Mouse (Mus musculus): ENCODE results near the gene 1700122O11Rik. TPM values are rescaled to one million over a fixed set of nuclear protein-coding genes. Genes with fewer than 3 reads are reported as not detected.

The 1700122O11Rik gene
- total RNA-seq (2021) = not detected
- long read RNA-seq, experiment 1 = 0 reads
- long read RNA-seq, experiment 2 = 0 reads

GRCm38 (mm10) chr17:48038193-48038592 lies at the start of gene 1700122O11Rik:
TSS of gene 1700122O11Rik (minus strand) at chr17:48038293.
- intact Hi-C loops (cut with DNase I) = no loop called here
- no peak for TF ChIP-seq CTCF (IDR thresholded peaks at IDR 0.05)
- DNase-seq (ENCODE audit: extremely low spot score in 1 of 2, low spot score in 2 of 2) = no peak

GRCm38 (mm10) chr17:48080626-48081025 lies 42.5 kb upstream of the 1700122O11Rik start:
- TF ChIP-seq CTCF (IDR thresholded peaks at IDR 0.05) = no peak
- no peak overlapping the region for H3K27ac ChIP-seq
- intact Hi-C loops (cut with DNase I) = no loop called here
- DNase-seq (ENCODE audit: extremely low spot score in 1 of 2, low spot score in 2 of 2) = no peak
- H3K4me3 ChIP-seq = no peak overlapping the region

More at GRCm38 (mm10) chr17:48038193-48038592, at the start of gene 1700122O11Rik:
- Histone ChIP-seq H3K27ac (no peak within 1 kb of the TSS), H3K4me3 (no peak within 1 kb of the TSS)

GRCm38 (mm10) chr17:48067729-48068128 lies 29.6 kb upstream of the 1700122O11Rik start:
- Histone ChIP-seq H3K27ac (no peak overlapping the region), H3K4me3 (no peak overlapping the region)
- TF ChIP-seq CTCF (IDR thresholded peaks at IDR 0.05) = no peak
- no peak for DNase-seq (ENCODE audit: extremely low spot score in 1 of 2, low spot score in 2 of 2)
- intact Hi-C loops (cut with DNase I) = no loop called here

- no peak overlapping the region for H3K27ac ChIP-seq
- no peak overlapping the region for H3K4me3 ChIP-seq
- intact Hi-C loops (cut with DNase I) = no loop called here
- DNase-seq (ENCODE audit: extremely low spot score in 1 of 2, low spot score in 2 of 2) = no peak
- TF ChIP-seq CTCF (IDR thresholded peaks at IDR 0.05) = no peak
Measured at GRCm38 (mm10) chr17:48067083-48067614, 29.1 kb upstream of the 1700122O11Rik start.

GRCm38 (mm10) chr17:48065081-48065501 lies 27.0 kb upstream of the 1700122O11Rik start:
- intact Hi-C loops (cut with DNase I) = no loop called here
- H3K4me3 ChIP-seq = no peak overlapping the region
- no peak for TF ChIP-seq CTCF (IDR thresholded peaks at IDR 0.05)
- DNase-seq (ENCODE audit: extremely low spot score in 1 of 2, low spot score in 2 of 2) = no peak
- no peak overlapping the region for H3K27ac ChIP-seq

GRCm38 (mm10) chr17:48064196-48064843 lies 26.2 kb upstream of the 1700122O11Rik start:
- intact Hi-C loops (cut with DNase I) = no loop called here
- no peak for TF ChIP-seq CTCF (IDR thresholded peaks at IDR 0.05)
- DNase-seq (ENCODE audit: extremely low spot score in 1 of 2, low spot score in 2 of 2) = no peak
- no peak overlapping the region for H3K27ac ChIP-seq
- H3K4me3 ChIP-seq = no peak overlapping the region

GRCm38 (mm10) chr17:48057382-48057781 lies 19.3 kb upstream of the 1700122O11Rik start:
- DNase-seq (ENCODE audit: extremely low spot score in 1 of 2, low spot score in 2 of 2) = no peak
- Histone ChIP-seq H3K27ac (no peak overlapping the region), H3K4me3 (no peak overlapping the region)
- no peak for TF ChIP-seq CTCF (IDR thresholded peaks at IDR 0.05)
- intact Hi-C loops (cut with DNase I) = no loop called here

- no peak overlapping the region for H3K27ac ChIP-seq
- intact Hi-C loops (cut with DNase I) = no loop called here
- H3K4me3 ChIP-seq = no peak overlapping the region
- no peak for TF ChIP-seq CTCF (IDR thresholded peaks at IDR 0.05)
- no peak for DNase-seq (ENCODE audit: extremely low spot score in 1 of 2, low spot score in 2 of 2)
Measured at GRCm38 (mm10) chr17:48055076-48055816, 17.2 kb upstream of the 1700122O11Rik start.

GRCm38 (mm10) chr17:48053646-48054045 lies 15.6 kb upstream of the 1700122O11Rik start:
- no peak overlapping the region for H3K27ac ChIP-seq
- intact Hi-C loops (cut with DNase I) = no loop called here
- no peak for DNase-seq (ENCODE audit: extremely low spot score in 1 of 2, low spot score in 2 of 2)
- no peak for TF ChIP-seq CTCF (IDR thresholded peaks at IDR 0.05)
- no peak overlapping the region for H3K4me3 ChIP-seq

GRCm38 (mm10) chr17:48052338-48053067 lies 14.4 kb upstream of the 1700122O11Rik start:
- DNase-seq (ENCODE audit: extremely low spot score in 1 of 2, low spot score in 2 of 2) = no peak
- TF ChIP-seq CTCF (IDR thresholded peaks at IDR 0.05) = no peak
- H3K27ac ChIP-seq = no peak overlapping the region
- H3K4me3 ChIP-seq = no peak overlapping the region
- intact Hi-C loops (cut with DNase I) = no loop called here

GRCm38 (mm10) chr17:48051638-48052337 lies 13.7 kb upstream of the 1700122O11Rik start:
- no peak overlapping the region for H3K27ac ChIP-seq
- DNase-seq (ENCODE audit: extremely low spot score in 1 of 2, low spot score in 2 of 2) = no peak
- H3K4me3 ChIP-seq = no peak overlapping the region
- intact Hi-C loops (cut with DNase I) = no loop called here
- TF ChIP-seq CTCF (IDR thresholded peaks at IDR 0.05) = no peak
